In the genomic region with DNA sequence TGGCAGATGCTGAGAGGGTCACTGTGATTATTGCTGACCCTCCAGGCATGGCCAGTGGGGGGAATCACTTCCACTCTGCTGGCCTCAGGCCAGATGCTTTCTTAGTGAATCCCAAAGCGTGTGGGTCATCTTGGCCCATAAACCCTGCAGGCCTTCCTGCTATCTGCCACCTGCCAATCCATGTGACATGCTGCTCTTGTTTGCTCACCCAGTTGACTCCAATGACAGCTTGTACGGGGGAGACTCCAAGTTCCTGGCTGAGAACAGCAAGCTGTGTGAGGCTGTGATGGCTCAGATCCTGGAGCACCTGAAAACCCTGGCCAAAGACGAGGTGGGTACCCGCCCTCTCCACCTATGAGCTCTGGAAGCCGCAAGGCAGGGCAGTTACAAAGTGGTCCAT, we compare ENCODE assay signal across 27 mouse cellular contexts. TPM values are rescaled to one million over a fixed set of nuclear protein-coding genes. Genes with fewer than 3 reads are reported as not detected.
DNase-seq lines count a peak whose midpoint lies in the region; ATAC-seq and TF ChIP-seq lines count a peak whose summit lies in the region.
"Had no signal": no experiment of that assay in that cellular context is flagged by ENCODE, and none has a peak within 500 bp of the region (broad histone marks: within the 10 kb centered on the region; RNA-seq: fewer than 3 reads in every experiment).

No protein-coding gene starts in this region.

- TF ChIP-seq CTCF in kidney, adult 2 months (conservative IDR thresholded peaks at IDR 0.05; ENCODE audit: insufficient read depth, insufficient read length, low read depth, low read length) = no peak

- 83% methylated on average over 5 of the region's 5 CpGs for WGBS in kidney, adult 2 months

- no peak overlapping the region for H3K4me3 ChIP-seq in kidney, adult 2 months (ENCODE audit: insufficient read depth, low read depth, low read length)
- H3K4me3 ChIP-seq: embryonic facial prominence, embryonic 12.5 days; forebrain, embryonic 10.5 days; hindbrain, embryonic 10.5 days; hindbrain, embryonic 15.5 days; midbrain, embryonic 15.5 days; neural tube, embryonic 15.5 days had no signal

- no peaks in the 10 kb centered on the region for H3K4me1 ChIP-seq in kidney, adult 2 months (ENCODE audit: control insufficient read depth, insufficient read depth, low read length)
- H3K4me1 ChIP-seq: embryonic facial prominence, embryonic 12.5 days; forebrain, embryonic 10.5 days; hindbrain, embryonic 10.5 days; midbrain, embryonic 15.5 days had no signal

- no peak for ATAC-seq in activated CD4-positive, CD25-positive, alpha-beta regulatory T cell, adult 4 months
- ATAC-seq: CD4-positive, CD25-positive, alpha-beta regulatory T cell, adult 4 months; forebrain, postnatal 0 days; inflammation-experienced regulatory T-cells, adult 6 months; midbrain, embryonic 15.5 days had no signal

- peak; percentile 30 for DNase-seq in kidney, adult 2 months
- DNase-seq in kidney, postnatal 4 days = no peak
- DNase-seq in brain, adult 2 months (ENCODE audit: low read depth, low spot score) = peak; percentile 90
- peak; percentile 35 to 53 for DNase-seq in cerebellum, adult 18-20 months
- peak; percentile 71 to 77 for DNase-seq in cerebellum, postnatal 14 days
- no peak for DNase-seq in right cerebral cortex, adult 18-20 months
- DNase-seq: adrenal gland, postnatal 25 days; forebrain, postnatal 0 days; heart, postnatal 14 days; kidney, adult 11 months; kidney, postnatal 10 days; liver; lung, adult 2 months; lung, postnatal 10 days; spleen, adult 18-20 months; thymus, postnatal 14 days had no signal

- no peaks in the 10 kb centered on the region for H3K27me3 ChIP-seq in kidney, adult 2 months (replicated peaks; ENCODE audit: control insufficient read depth, insufficient read depth, low read length)
- H3K27me3 ChIP-seq: embryonic facial prominence, embryonic 12.5 days; hindbrain, embryonic 15.5 days; midbrain, embryonic 15.5 days; neural tube, embryonic 15.5 days had no signal

- H3K36me3 ChIP-seq in kidney, adult 2 months (ENCODE audit: control insufficient read depth, insufficient read depth, low read length) = no peaks in the 10 kb centered on the region; the same call in 1 of the 2 replicates

- no peak for TF ChIP-seq POLR2A in kidney, adult 2 months (IDR thresholded peaks at IDR 0.05; ENCODE audit: low read depth, low read length)

- H3K27ac ChIP-seq in kidney, adult 2 months (ENCODE audit: insufficient read depth, low read depth, low read length) = no peak overlapping the region
- H3K27ac ChIP-seq: embryonic facial prominence, embryonic 12.5 days; forebrain, embryonic 10.5 days; hindbrain, embryonic 10.5 days; hindbrain, embryonic 15.5 days; liver, embryonic 14.5 days; macrophage; midbrain, embryonic 15.5 days; neural tube, embryonic 15.5 days had no signal

RNA-seq across cellular contexts. Expression of gene Iqck, which starts 17.7 kb away (rescaled TPM):
- polyA plus RNA-seq in kidney, adult 2 months (2012; rRNA removed) = 1.6 and 2.0 TPM in 2 replicates
- under 1 TPM in 1 of 2 experiments, not detected in 1; 0.12 TPM for polyA plus RNA-seq in activated CD4-positive, CD25-positive, alpha-beta regulatory T cell, adult 4 months (2017; shearing (Covaris generic))

RNA-seq across cellular contexts. Expression of gene Knop1, which starts 18.2 kb away (rescaled TPM):
- polyA plus RNA-seq in kidney, adult 2 months (2012; rRNA removed) = 10.0 and 11.8 TPM in 2 replicates
- polyA plus RNA-seq in activated CD4-positive, CD25-positive, alpha-beta regulatory T cell, adult 4 months (2017; shearing (Covaris generic)) = 10 to 100 TPM; 22.5 to 26.4 TPM

Comparison
In these comparisons a context has a peak if more than half of its experiments do, and no peak if none do; other contexts are left out.
1. DNase-seq: peak in kidney, adult 2 months (single experiment), brain, adult 2 months (single experiment), cerebellum, adult 18-20 months (2 of 2) and cerebellum, postnatal 14 days (2 of 2); none in kidney, postnatal 4 days (0 of 2) and right cerebral cortex, adult 18-20 months (single experiment).